Mouse (Mus musculus) spleen, adult 12 weeks (tissue): Measurements from ENCODE around the gene Erbb4.
"Not testable (repeated sequence)": the region's sequence is repeated elsewhere in the genome, so short reads cannot be mapped to it uniquely, and the experiment has no call there.

ENCODE experiments used
- DNase-seq: peaks from one replicate; pipeline ENCODE4 v3.0.0; 2022; ENCODE audit warnings: low spot score

Erbb4 gene

DNA sequence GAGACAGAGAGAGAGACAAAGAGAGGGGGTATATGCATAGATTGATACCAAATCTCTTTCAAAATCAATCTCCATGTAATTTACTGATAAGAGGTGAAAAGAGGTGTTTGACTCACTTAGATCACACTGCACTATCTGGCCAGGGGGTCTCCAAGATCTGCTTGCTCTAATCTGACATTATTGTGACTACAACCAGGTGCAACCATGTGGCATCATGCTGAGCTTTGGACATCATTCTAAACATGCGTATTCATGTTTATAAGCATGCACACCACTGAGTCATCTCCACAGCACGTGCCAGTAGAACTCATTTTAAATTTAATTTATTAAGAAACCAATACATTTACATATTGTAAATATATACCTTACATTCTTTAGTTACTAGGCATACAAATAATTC lies 247.5 kb downstream of the Erbb4 start:
- no peak for DNase-seq

- DNase-seq, result no peak
Measured at GRCm38 (mm10) chr1:68859480-68859879, 248.4 kb downstream of the Erbb4 start.

- DNase-seq, result no peak
Measured at GRCm38 (mm10) chr1:68839352-68839751, 268.5 kb downstream of the Erbb4 start.

DNA sequence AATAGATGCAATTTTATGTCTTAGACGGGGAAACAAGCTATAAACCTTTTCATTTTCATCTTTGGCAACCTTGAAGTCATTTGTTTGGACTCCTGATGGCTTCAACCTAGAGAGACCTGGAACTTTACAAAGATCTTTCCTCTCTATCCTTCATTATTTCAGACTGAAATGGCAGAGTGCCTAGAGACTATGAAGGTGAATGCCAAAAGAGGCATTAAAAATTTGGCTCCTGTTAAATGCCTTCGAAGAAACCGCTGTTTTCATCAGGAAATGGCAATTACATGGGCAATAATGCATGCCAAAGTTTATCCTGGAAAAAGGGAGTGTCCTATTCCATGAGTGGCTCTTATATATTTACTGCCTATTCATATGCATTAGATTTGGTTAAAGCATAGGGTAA lies 273.2 kb downstream of the Erbb4 start:
- no peak for DNase-seq

DNA sequence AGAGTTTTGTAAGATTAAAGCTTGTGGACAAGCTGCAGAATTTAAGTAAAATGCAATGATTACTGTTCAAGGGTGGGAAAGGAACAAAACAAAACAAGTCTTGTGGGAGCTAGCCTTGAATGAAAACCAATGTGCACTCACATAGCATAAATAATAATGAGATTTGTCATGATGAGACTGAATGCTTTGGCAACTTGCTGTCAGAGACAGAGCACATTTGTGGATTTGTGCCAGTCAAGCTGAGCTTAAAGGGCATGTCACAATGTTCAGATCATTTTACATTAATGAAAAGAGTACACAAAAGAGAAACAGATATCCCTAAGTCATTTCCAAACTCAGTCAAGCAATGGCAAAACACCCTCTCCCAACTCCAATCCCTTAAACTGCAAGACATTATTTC lies 275.8 kb downstream of the Erbb4 start:
- no peak for DNase-seq

DNA sequence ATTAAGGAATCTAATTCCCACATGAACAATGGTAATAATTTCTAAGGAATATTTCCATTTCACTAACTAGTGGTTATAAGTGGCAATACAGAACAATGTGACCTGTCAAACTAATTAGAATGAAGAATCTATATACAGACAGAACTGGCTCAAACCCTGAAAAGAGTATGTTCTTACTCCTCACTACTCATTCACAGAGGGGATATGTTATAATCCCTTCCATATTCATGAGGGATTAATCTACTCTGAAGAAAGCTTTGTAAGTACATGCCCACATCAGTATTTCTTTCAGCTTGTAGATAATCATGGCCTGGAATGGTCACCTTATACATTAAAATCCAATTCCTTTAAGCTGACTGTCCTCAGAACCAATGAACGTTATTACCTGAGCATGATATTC lies 276.3 kb downstream of the Erbb4 start:
- no peak for DNase-seq

DNA sequence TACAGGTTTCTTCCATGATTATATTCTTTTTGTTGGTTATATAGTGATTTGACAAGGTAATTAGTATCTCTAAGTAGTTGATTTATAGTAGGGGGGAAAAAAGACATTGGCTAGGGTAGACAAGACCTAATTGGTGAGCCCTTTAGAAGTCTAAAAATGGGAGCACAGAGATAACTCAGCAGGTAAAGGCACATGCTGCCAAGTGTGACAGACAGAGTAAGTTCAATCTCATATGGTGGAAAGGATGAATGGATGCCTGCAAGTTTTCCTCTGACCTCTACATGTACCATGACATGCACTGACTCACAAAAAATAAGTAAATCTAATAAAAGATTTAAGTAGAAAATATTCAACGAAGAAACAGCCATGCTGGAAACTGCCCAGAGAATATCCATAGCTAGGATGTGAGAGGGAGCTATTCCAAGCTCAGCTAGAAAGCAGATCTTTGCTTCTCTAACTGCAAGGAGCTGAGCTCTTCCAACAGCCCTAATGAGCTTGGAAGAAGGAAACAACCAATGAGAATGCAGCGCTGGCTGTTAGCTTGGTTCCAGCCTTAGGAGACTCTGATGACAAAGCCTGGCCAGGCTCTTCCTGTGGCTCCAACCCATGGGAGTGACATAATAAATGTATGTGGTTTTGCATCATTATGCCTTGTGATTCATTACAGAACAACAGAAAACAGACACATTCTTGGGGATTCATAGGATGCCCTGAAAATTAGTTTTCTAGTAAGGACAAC lies 277.2 kb downstream of the Erbb4 start:
- no peak for DNase-seq

- DNase-seq, result no peak
Measured at GRCm38 (mm10) chr1:68823116-68823644, 284.7 kb downstream of the Erbb4 start.

DNA sequence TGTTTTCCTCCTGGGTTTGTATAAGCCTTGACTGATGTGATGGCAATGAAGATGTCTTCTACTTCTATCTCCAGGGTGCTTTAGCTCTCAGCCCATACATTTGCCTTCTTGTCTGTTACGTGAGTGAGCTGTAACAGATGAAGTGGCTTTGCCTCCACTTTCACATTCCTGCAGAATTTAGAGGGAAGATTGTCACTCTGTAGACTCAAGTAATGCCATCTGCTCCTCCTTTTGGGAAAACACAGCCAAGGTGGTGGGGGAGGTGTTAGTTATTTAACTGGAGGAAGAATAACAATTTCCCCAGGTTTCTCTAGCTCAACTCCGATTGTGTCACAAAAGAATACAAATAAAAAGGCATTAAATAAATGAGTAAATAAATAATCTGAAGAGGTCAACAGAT lies 301.1 kb downstream of the Erbb4 start:
- no peak for DNase-seq

DNA sequence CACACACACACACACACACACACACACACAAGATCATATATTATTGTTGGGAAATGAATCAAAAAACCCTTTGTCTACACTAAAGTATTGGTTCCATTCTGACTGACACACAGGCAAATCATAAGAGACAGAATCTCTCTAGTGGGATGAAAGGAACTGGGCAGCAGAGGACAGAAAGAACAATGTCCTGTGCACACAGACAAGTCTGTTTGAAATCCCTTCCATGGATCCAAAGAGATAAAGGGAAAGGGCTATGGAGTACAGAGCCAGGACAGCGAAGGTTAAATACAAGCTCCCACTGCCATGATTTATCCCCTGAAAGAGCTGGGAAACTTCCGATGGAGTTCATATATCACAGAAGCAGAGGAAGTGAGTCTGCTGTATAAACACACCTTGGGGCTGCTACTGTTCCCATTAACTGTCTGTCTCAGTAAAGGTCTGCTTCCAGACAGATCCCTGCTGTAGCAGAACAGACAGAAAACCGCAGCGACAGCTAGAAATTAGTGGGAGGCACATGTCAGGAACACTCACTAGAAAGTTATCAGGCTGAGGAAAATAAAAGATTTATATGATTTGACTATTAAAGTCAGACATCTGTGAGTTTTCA lies 320.3 kb downstream of the Erbb4 start:
- DNase-seq, result no peak

DNA sequence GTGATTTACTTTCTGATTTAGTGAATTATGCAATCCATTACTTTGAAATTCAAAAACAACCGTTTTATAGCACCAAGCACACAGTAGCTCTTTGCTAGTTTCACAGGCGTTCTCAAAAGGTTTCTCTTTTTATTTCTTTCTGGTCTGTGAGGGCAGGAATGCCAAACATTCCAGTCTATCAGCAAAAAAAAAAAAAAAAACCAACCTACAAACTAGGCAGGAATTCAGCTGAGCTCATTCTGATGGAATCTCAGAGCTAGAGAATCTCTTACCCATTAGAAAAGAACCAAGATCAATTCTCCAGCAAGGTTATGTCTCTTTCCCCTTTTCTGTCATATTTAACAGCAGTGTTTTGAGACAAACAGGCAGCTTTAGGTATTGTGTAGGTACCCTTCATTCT lies 327.2 kb downstream of the Erbb4 start:
- DNase-seq, result no peak

- DNase-seq, result no peak
Measured at GRCm38 (mm10) chr1:68780032-68780431, 327.8 kb downstream of the Erbb4 start.

DNA sequence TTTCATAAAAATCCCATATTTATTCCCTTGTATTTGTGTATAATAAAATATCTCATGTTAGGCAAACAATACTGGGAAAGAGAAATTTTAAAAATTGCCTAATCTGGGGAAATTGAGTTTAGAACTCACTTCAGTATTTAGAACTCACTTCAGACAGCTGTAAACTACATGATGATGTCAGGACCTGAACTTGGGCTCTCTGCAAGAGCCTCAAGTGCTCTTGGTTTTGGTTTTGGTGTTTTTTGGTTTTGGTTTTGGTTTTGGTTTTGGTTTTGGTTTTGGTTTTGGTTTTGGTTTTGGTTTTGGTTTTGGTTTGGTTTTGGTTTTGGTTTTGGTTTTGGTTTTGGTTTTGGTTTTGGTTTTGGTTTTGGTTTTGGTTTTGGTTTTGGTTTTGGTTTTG lies 341.8 kb downstream of the Erbb4 start:
- DNase-seq, result not testable (repeated sequence)

- no peak for DNase-seq
Measured at GRCm38 (mm10) chr1:68762456-68762855, 345.4 kb downstream of the Erbb4 start.

- no peak for DNase-seq
Measured at GRCm38 (mm10) chr1:68748976-68749375, 358.9 kb downstream of the Erbb4 start.

DNA sequence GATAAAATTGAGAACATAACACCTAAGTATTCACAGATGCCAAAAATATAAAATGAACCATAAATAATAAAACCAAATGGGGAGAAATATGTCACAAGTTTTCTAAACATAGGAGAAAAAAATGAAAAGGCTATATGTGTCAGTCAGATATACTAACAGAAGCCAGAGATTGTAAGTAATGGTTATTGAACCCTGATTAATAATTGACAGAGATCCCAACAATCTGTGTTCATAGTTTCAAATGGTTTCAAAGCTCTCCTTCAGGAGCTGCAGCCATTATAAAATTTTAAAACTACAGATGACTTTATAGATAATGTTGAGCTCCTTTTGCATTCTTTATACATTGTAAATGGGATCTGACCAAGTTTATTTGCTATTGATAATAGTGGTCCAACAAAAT lies 426.4 kb downstream of the Erbb4 start:
- DNase-seq, result no peak

GRCm38 (mm10) chr1:68674667-68675066 lies 433.2 kb downstream of the Erbb4 start:
- no peak for DNase-seq

GRCm38 (mm10) chr1:68666831-68667601 lies 440.8 kb downstream of the Erbb4 start:
- DNase-seq, result no peak

DNA sequence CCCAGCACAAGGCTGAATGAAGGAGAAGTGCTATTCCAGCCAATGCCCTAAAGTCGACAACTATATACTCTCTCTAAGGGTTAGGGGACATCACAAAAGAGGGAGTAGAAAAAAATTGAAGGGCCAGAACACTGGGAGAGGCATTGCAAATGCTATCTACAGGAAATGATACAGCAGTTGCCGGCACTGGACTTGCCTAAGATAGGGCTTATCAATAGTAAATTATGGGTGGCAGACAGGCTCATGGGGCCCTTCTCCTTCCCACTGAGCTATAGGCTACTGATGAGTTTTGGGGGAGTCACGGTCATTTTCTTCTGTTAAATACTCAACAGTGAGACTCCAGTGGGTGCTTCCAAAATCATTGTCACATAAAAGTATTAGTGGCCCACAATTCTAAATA lies 517.4 kb downstream of the Erbb4 start:
- no peak for DNase-seq

GRCm38 (mm10) chr1:68573851-68574540 lies 533.9 kb downstream of the Erbb4 start:
- no peak for DNase-seq

DNA sequence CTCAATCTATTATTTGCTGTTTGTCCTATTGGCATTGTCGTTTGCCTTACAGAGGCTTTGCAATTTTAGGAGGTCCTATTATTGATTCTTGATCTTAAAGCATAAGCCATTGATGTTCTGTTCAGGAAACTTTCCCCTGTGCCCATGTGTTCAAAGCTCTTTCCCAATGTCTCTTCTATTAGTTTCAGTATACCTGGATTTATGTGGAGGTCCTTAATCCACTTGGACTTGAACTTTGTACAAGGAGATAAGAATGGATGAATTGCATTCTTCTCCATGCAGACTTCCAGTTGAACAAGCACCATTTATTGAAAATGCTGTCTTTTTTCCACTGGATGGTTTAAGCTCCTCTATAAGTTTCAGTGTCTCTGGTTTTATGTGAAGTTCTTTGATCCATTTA lies 536.9 kb downstream of the Erbb4 start:
- DNase-seq, result no peak

GRCm38 (mm10) chr1:68542942-68543341 lies 564.9 kb downstream of the Erbb4 start:
- no peak for DNase-seq
